Mouse (Mus musculus): Measurements from ENCODE around the gene Elmo1. TPM values are rescaled to one million over a fixed set of nuclear protein-coding genes. Genes with fewer than 3 reads are reported as not detected.

The Elmo1 gene
- polyA plus RNA-seq, 1 experiment from 2014 or later: 10.7 TPM

- Histone ChIP-seq H3K4me2 (replicated peaks) (no peak overlapping the region), H3K27ac (no peak overlapping the region; the same call in 1 of the 2 replicates), H3K9me3 (no peaks in the 10 kb centered on the region), H3K4me3 (no peak overlapping the region), H3K36me3 (no peaks in the 10 kb centered on the region), H3K27me3 (no peaks in the 10 kb centered on the region), H3K4me1 (0 out of 2 replicates have a peak, but pooled peaks cover 5% of the 10 kb centered on the region), H3K9ac (no peak overlapping the region)
- ATAC-seq (ENCODE audit: low FRiP score, low read depth): no peak
- WGBS: 63% methylated on average over 5 of the region's 5 CpGs
These were observed 400.6 kb downstream of the Elmo1 start for GRCm38 (mm10) chr13:20490860-20491594.

GRCm38 (mm10) chr13:20491666-20492065 is 401.3 kb downstream of the Elmo1 start:
- H3K4me2 ChIP-seq (replicated peaks): no peak overlapping the region
- H3K4me3 ChIP-seq: no peak overlapping the region
- no peak overlapping the region for H3K27ac ChIP-seq
- H3K9me3 ChIP-seq: no peaks in the 10 kb centered on the region
- no peaks in the 10 kb centered on the region for H3K36me3 ChIP-seq
- H3K4me1 ChIP-seq: 0 out of 2 replicates have a peak, but pooled peaks cover 5% of the 10 kb centered on the region
- no peak for ATAC-seq (ENCODE audit: low FRiP score, low read depth)
- H3K9ac ChIP-seq: no peak overlapping the region
- 68% methylated on average over 3 of the region's 3 CpGs for WGBS
- H3K27me3 ChIP-seq: no peaks in the 10 kb centered on the region

GRCm38 (mm10) chr13:20494047-20494739 is 403.8 kb downstream of the Elmo1 start:
- no peaks in the 10 kb centered on the region for H3K36me3 ChIP-seq
- no peaks in the 10 kb centered on the region for H3K9me3 ChIP-seq
- 0 out of 2 replicates have a peak, but pooled peaks cover 5% of the 10 kb centered on the region for H3K4me1 ChIP-seq
- ATAC-seq (ENCODE audit: low FRiP score, low read depth): no peak
- no peak overlapping the region for H3K27ac ChIP-seq
- no peak overlapping the region for H3K4me3 ChIP-seq
- no peak overlapping the region for H3K9ac ChIP-seq
- H3K4me2 ChIP-seq (replicated peaks): no peak overlapping the region
- WGBS: 59% methylated on average over 6 of the region's 6 CpGs
- H3K27me3 ChIP-seq: no peaks in the 10 kb centered on the region

GRCm38 (mm10) chr13:20501923-20502322 is 411.5 kb downstream of the Elmo1 start:
- no peak overlapping the region for H3K27ac ChIP-seq
- H3K4me2 ChIP-seq (replicated peaks): no peak overlapping the region

GRCm38 (mm10) chr13:20503371-20503770 is 413.0 kb downstream of the Elmo1 start:
- WGBS: 87% methylated on average over 3 of the region's 3 CpGs
- H3K9ac ChIP-seq: no peak overlapping the region

More at GRCm38 (mm10) chr13:20501923-20502322, 411.5 kb downstream of the Elmo1 start:
- ATAC-seq (ENCODE audit: low FRiP score, low read depth): no peak
- H3K36me3 ChIP-seq: no peaks in the 10 kb centered on the region
- no peaks in the 10 kb centered on the region for H3K9me3 ChIP-seq
- no peaks in the 10 kb centered on the region for H3K4me1 ChIP-seq
- H3K27me3 ChIP-seq: no peaks in the 10 kb centered on the region
- H3K9ac ChIP-seq: no peak overlapping the region
- no peak overlapping the region for H3K4me3 ChIP-seq

GRCm38 (mm10) chr13:20507381-20508129 is 417.2 kb downstream of the Elmo1 start:
- Histone ChIP-seq H3K9ac (no peak overlapping the region), H3K4me3 (no peak overlapping the region), H3K27me3 (no peaks in the 10 kb centered on the region), H3K27ac (no peak overlapping the region), H3K4me1 (no peaks in the 10 kb centered on the region), H3K36me3 (no peaks in the 10 kb centered on the region), H3K4me2 (replicated peaks) (no peak overlapping the region), H3K9me3 (no peaks in the 10 kb centered on the region)
- ATAC-seq (ENCODE audit: low FRiP score, low read depth): no peak
- 56% methylated on average over 10 of the region's 10 CpGs for WGBS

More at GRCm38 (mm10) chr13:20503371-20503770, 413.0 kb downstream of the Elmo1 start:
- H3K4me1 ChIP-seq: no peaks in the 10 kb centered on the region
- no peaks in the 10 kb centered on the region for H3K27me3 ChIP-seq
- H3K36me3 ChIP-seq: no peaks in the 10 kb centered on the region
- no peaks in the 10 kb centered on the region for H3K9me3 ChIP-seq
- H3K4me3 ChIP-seq: no peak overlapping the region
- ATAC-seq (ENCODE audit: low FRiP score, low read depth): no peak
- no peak overlapping the region for H3K27ac ChIP-seq
- H3K4me2 ChIP-seq (replicated peaks): no peak overlapping the region

GRCm38 (mm10) chr13:20511026-20511425 is 420.6 kb downstream of the Elmo1 start:
- no peak overlapping the region for H3K4me3 ChIP-seq
- H3K9ac ChIP-seq: no peak overlapping the region
- no peaks in the 10 kb centered on the region for H3K27me3 ChIP-seq
- no peak overlapping the region for H3K4me2 ChIP-seq (replicated peaks)
- H3K4me1 ChIP-seq: no peaks in the 10 kb centered on the region
- H3K27ac ChIP-seq: no peak overlapping the region
- H3K36me3 ChIP-seq: no peaks in the 10 kb centered on the region
- no peaks in the 10 kb centered on the region for H3K9me3 ChIP-seq
- no peak for ATAC-seq (ENCODE audit: low FRiP score, low read depth)
- 88% methylated on average over 4 of the region's 4 CpGs for WGBS

- ATAC-seq (ENCODE audit: low FRiP score, low read depth): no peak
- Histone ChIP-seq H3K4me2 (replicated peaks) (no peak overlapping the region), H3K4me1 (no peaks in the 10 kb centered on the region), H3K4me3 (no peak overlapping the region), H3K9me3 (no peaks in the 10 kb centered on the region), H3K27me3 (no peaks in the 10 kb centered on the region), H3K36me3 (no peaks in the 10 kb centered on the region), H3K9ac (no peak overlapping the region), H3K27ac (no peak overlapping the region)
- 51% methylated on average over 10 of the region's 10 CpGs for WGBS
These were observed 422.2 kb downstream of the Elmo1 start for GRCm38 (mm10) chr13:20512317-20513240.

- H3K4me1 ChIP-seq: no peaks in the 10 kb centered on the region
- 96% methylated on average over 3 of the region's 3 CpGs for WGBS
These were observed 424.3 kb downstream of the Elmo1 start for GRCm38 (mm10) chr13:20514721-20515120.

GRCm38 (mm10) chr13:20516096-20516495 is 425.7 kb downstream of the Elmo1 start:
- no peak overlapping the region for H3K9ac ChIP-seq
- H3K36me3 ChIP-seq: no peaks in the 10 kb centered on the region
- 81% methylated on average over 4 of the region's 4 CpGs for WGBS
- H3K27ac ChIP-seq: no peak overlapping the region
- no peak overlapping the region for H3K4me2 ChIP-seq (replicated peaks)
- H3K4me3 ChIP-seq: no peak overlapping the region
- no peaks in the 10 kb centered on the region for H3K9me3 ChIP-seq
- ATAC-seq (ENCODE audit: low FRiP score, low read depth): no peak
- no peaks in the 10 kb centered on the region for H3K27me3 ChIP-seq
- no peaks in the 10 kb centered on the region for H3K4me1 ChIP-seq

More at GRCm38 (mm10) chr13:20514721-20515120, 424.3 kb downstream of the Elmo1 start:
- Histone ChIP-seq H3K36me3 (no peaks in the 10 kb centered on the region), H3K9ac (no peak overlapping the region), H3K4me2 (replicated peaks) (no peak overlapping the region), H3K9me3 (no peaks in the 10 kb centered on the region), H3K27ac (no peak overlapping the region), H3K4me3 (no peak overlapping the region), H3K27me3 (no peaks in the 10 kb centered on the region)
- no peak for ATAC-seq (ENCODE audit: low FRiP score, low read depth)

GRCm38 (mm10) chr13:20517702-20518101 is 427.3 kb downstream of the Elmo1 start:
- H3K27ac ChIP-seq: no peak overlapping the region
- H3K27me3 ChIP-seq: no peaks in the 10 kb centered on the region
- no peak overlapping the region for H3K4me3 ChIP-seq
- H3K36me3 ChIP-seq: no peaks in the 10 kb centered on the region
- no peaks in the 10 kb centered on the region for H3K4me1 ChIP-seq
- no peak overlapping the region for H3K4me2 ChIP-seq (replicated peaks)
- H3K9me3 ChIP-seq: no peaks in the 10 kb centered on the region
- ATAC-seq (ENCODE audit: low FRiP score, low read depth): no peak
- 55% methylated on average over 4 of the region's 4 CpGs for WGBS
- H3K9ac ChIP-seq: no peak overlapping the region

Data from limb, embryonic 13.5 days (tissue).